Mouse (Mus musculus): Measurements from ENCODE around the gene Cacna1c. TPM values are rescaled to one million over a fixed set of nuclear protein-coding genes. Genes with fewer than 3 reads are reported as not detected.

Cacna1c gene
- polyA plus RNA-seq, 1 experiment from 2014 or later: 7.1 TPM

DNA sequence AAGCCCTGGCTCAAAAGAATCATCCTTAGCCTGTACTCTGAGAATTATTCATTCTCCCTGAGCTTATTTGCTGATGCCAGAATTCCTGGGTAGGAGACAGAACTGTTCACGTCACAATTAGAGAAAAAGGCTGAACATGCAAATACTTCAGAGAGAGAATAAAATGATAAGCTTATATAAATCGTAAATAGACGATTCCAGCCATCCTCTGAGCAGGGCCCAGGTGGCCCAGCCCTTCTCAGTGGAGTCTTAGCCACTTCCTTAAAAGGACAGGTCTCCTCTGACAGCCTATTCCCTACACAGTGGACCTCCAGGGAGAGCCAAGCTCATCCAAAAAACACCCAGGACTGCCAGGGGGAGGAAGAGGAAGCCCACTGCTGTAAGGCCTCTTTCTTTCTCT is 110.4 kb downstream of the Cacna1c start:
- DNase-seq (no peak), ATAC-seq (ENCODE audit: low FRiP score, low TSS enrichment) (no peak)
- 66% methylated on average over 3 of the region's 3 CpGs for WGBS
- Histone ChIP-seq H3K36me3 (ENCODE audit: control insufficient read depth, insufficient read depth, low read length) (no peaks in the 10 kb centered on the region), H3K27ac (replicated peaks; ENCODE audit: low read depth, low read length) (no peak overlapping the region), H3K27me3 (ENCODE audit: control insufficient read depth, insufficient read depth, low read length) (no peaks in the 10 kb centered on the region), H3K4me2 (ENCODE audit: low read length) (no peak overlapping the region), H3K9ac (replicated peaks; ENCODE audit: low read length) (no peak overlapping the region), H3K4me3 (replicated peaks; ENCODE audit: low read depth, low read length) (no peak overlapping the region), H3K4me1 (ENCODE audit: control insufficient read depth, insufficient read depth, low read length) (no peaks in the 10 kb centered on the region), H3K9me3 (ENCODE audit: control insufficient read depth, low read length) (no peaks in the 10 kb centered on the region)

GRCm38 (mm10) chr6:119084532-119084931 is 111.7 kb downstream of the Cacna1c start:
- Histone ChIP-seq H3K4me1 (ENCODE audit: control insufficient read depth, insufficient read depth, low read length) (no peaks in the 10 kb centered on the region), H3K36me3 (ENCODE audit: control insufficient read depth, insufficient read depth, low read length) (no peaks in the 10 kb centered on the region), H3K4me3 (replicated peaks; ENCODE audit: low read depth, low read length) (no peak overlapping the region), H3K9ac (replicated peaks; ENCODE audit: low read length) (no peak overlapping the region), H3K27me3 (ENCODE audit: control insufficient read depth, insufficient read depth, low read length) (no peaks in the 10 kb centered on the region), H3K4me2 (ENCODE audit: low read length) (no peak overlapping the region), H3K27ac (replicated peaks; ENCODE audit: low read depth, low read length) (no peak overlapping the region), H3K9me3 (ENCODE audit: control insufficient read depth, low read length) (no peaks in the 10 kb centered on the region)
- WGBS: 89% methylated on average over 9 of the region's 9 CpGs
- DNase-seq (no peak), ATAC-seq (ENCODE audit: low FRiP score, low TSS enrichment) (no peak)

GRCm38 (mm10) chr6:119083559-119083958 is 112.7 kb downstream of the Cacna1c start:
- H3K9ac ChIP-seq (replicated peaks; ENCODE audit: low read length): no peak overlapping the region
- no peak overlapping the region for H3K27ac ChIP-seq (replicated peaks; ENCODE audit: low read depth, low read length)
- H3K4me2 ChIP-seq (ENCODE audit: low read length): no peak overlapping the region
- no peaks in the 10 kb centered on the region for H3K9me3 ChIP-seq (ENCODE audit: control insufficient read depth, low read length)
- H3K36me3 ChIP-seq (ENCODE audit: control insufficient read depth, insufficient read depth, low read length): no peaks in the 10 kb centered on the region
- no peak overlapping the region for H3K4me3 ChIP-seq (replicated peaks; ENCODE audit: low read depth, low read length)
- DNase-seq (no peak), ATAC-seq (ENCODE audit: low FRiP score, low TSS enrichment) (no peak)
- WGBS: 78% methylated on average over 7 of the region's 7 CpGs
- no peaks in the 10 kb centered on the region for H3K4me1 ChIP-seq (ENCODE audit: control insufficient read depth, insufficient read depth, low read length)
- no peaks in the 10 kb centered on the region for H3K27me3 ChIP-seq (ENCODE audit: control insufficient read depth, insufficient read depth, low read length)

DNA sequence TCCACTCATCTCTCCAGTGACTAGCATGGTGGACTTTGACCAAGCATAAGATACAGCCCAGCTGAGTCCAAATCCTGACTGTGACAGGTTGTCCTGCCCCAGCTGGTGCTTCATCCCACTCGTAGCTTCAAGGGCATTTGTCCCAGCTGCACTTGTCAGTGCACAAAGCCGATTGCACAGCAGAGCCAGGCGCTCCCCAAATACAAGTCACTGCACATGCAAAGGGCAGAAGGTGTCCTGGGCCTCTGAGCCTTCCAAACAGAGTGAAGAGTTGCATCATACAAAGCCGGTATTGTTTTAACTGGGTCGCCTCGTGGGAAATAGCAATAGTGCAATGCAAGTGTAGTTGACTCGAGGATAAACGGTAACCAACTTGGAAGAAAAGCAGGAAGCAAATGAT is 113.6 kb downstream of the Cacna1c start:
- ATAC-seq (ENCODE audit: low FRiP score, low TSS enrichment) (no peak), DNase-seq (no peak)
- no peak overlapping the region for H3K27ac ChIP-seq (replicated peaks; ENCODE audit: low read depth, low read length)
- no peaks in the 10 kb centered on the region for H3K4me1 ChIP-seq (ENCODE audit: control insufficient read depth, insufficient read depth, low read length)
- no peaks in the 10 kb centered on the region for H3K9me3 ChIP-seq (ENCODE audit: control insufficient read depth, low read length)
- no peak overlapping the region for H3K4me2 ChIP-seq (ENCODE audit: low read length)
- 80% methylated on average over 8 of the region's 8 CpGs for WGBS
- H3K4me3 ChIP-seq (replicated peaks; ENCODE audit: low read depth, low read length): no peak overlapping the region
- no peaks in the 10 kb centered on the region for H3K36me3 ChIP-seq (ENCODE audit: control insufficient read depth, insufficient read depth, low read length)
- no peak overlapping the region for H3K9ac ChIP-seq (replicated peaks; ENCODE audit: low read length)
- no peaks in the 10 kb centered on the region for H3K27me3 ChIP-seq (ENCODE audit: control insufficient read depth, insufficient read depth, low read length)

DNA sequence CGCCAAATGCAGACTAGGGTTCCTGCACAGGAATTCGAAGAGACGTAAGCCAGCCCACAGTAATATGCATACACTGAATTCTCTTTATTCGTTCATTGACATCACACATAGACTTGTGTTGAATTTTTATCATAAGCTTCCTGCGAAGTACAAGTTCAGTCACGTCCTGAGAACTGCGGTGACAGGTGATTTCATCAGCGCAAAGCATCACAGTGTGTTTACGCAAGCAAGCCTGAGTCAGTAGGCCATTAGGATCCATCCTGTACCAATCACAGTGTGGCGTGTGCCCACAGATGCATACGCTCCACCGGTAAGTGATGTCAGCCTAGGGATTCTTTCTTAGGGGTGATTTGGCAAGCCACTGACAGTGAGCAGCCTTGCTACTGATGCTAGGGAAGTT is 114.6 kb downstream of the Cacna1c start:
- H3K36me3 ChIP-seq (ENCODE audit: control insufficient read depth, insufficient read depth, low read length): no peaks in the 10 kb centered on the region
- no peak overlapping the region for H3K27ac ChIP-seq (replicated peaks; ENCODE audit: low read depth, low read length)
- no peaks in the 10 kb centered on the region for H3K9me3 ChIP-seq (ENCODE audit: control insufficient read depth, low read length)
- H3K4me2 ChIP-seq (ENCODE audit: low read length): no peak overlapping the region
- no peak overlapping the region for H3K4me3 ChIP-seq (replicated peaks; ENCODE audit: low read depth, low read length)
- DNase-seq (no peak), ATAC-seq (ENCODE audit: low FRiP score, low TSS enrichment) (no peak)
- H3K4me1 ChIP-seq (ENCODE audit: control insufficient read depth, insufficient read depth, low read length): no peaks in the 10 kb centered on the region
- no peaks in the 10 kb centered on the region for H3K27me3 ChIP-seq (ENCODE audit: control insufficient read depth, insufficient read depth, low read length)
- no peak overlapping the region for H3K9ac ChIP-seq (replicated peaks; ENCODE audit: low read length)
- WGBS: 94% methylated on average over 12 of the region's 12 CpGs

- Histone ChIP-seq H3K27ac (replicated peaks; ENCODE audit: low read depth, low read length) (no peak overlapping the region), H3K4me1 (ENCODE audit: control insufficient read depth, insufficient read depth, low read length) (no peaks in the 10 kb centered on the region)
- no peak for DNase-seq
Measured at GRCm38 (mm10) chr6:119079626-119080025, 116.6 kb downstream of the Cacna1c start.

DNA sequence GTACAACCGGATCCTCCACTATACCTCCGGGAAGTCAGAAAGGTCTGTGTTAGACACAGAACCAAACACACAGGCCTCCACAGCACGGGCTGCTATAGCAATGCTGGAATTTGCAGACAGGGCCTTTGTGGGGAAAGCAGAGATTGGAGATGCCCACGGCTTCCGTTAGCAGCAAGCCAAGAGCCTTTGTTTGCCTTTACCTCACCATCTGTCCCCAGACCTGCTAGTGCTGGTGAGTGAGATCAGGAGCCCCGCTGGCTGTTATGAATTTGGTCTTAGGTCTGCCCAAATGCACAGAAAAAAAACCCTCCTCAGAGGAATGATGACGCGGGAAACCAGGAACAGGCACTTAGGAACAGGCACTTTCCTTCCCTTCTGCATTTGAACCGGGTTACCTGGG is 117.3 kb downstream of the Cacna1c start:
- DNase-seq (no peak), ATAC-seq (ENCODE audit: low FRiP score, low TSS enrichment) (no peak)
- Histone ChIP-seq H3K9me3 (ENCODE audit: control insufficient read depth, low read length) (no peaks in the 10 kb centered on the region), H3K36me3 (ENCODE audit: control insufficient read depth, insufficient read depth, low read length) (no peaks in the 10 kb centered on the region), H3K4me3 (replicated peaks; ENCODE audit: low read depth, low read length) (no peak overlapping the region), H3K4me2 (ENCODE audit: low read length) (no peak overlapping the region), H3K27me3 (ENCODE audit: control insufficient read depth, insufficient read depth, low read length) (no peaks in the 10 kb centered on the region), H3K27ac (replicated peaks; ENCODE audit: low read depth, low read length) (no peak overlapping the region; the same call in 1 of the 2 replicates), H3K9ac (replicated peaks; ENCODE audit: low read length) (no peak overlapping the region), H3K4me1 (ENCODE audit: control insufficient read depth, insufficient read depth, low read length) (no peaks in the 10 kb centered on the region)
- 81% methylated on average over 9 of the region's 9 CpGs for WGBS

More at GRCm38 (mm10) chr6:119079626-119080025, 116.6 kb downstream of the Cacna1c start:
- Histone ChIP-seq H3K9me3 (ENCODE audit: control insufficient read depth, low read length) (no peaks in the 10 kb centered on the region), H3K9ac (replicated peaks; ENCODE audit: low read length) (no peak overlapping the region), H3K36me3 (ENCODE audit: control insufficient read depth, insufficient read depth, low read length) (no peaks in the 10 kb centered on the region), H3K4me3 (replicated peaks; ENCODE audit: low read depth, low read length) (no peak overlapping the region), H3K27me3 (ENCODE audit: control insufficient read depth, insufficient read depth, low read length) (no peaks in the 10 kb centered on the region), H3K4me2 (ENCODE audit: low read length) (no peak overlapping the region)
- no peak for ATAC-seq (ENCODE audit: low FRiP score, low TSS enrichment)
- 78% methylated on average over 8 of the region's 8 CpGs for WGBS

- ATAC-seq (ENCODE audit: low FRiP score, low TSS enrichment): no peak
- H3K4me3 ChIP-seq (replicated peaks; ENCODE audit: low read depth, low read length): no peak overlapping the region
- 91% methylated on average over 6 of the region's 6 CpGs for WGBS
- no peaks in the 10 kb centered on the region for H3K4me1 ChIP-seq (ENCODE audit: control insufficient read depth, insufficient read depth, low read length)
- no peaks in the 10 kb centered on the region for H3K27me3 ChIP-seq (ENCODE audit: control insufficient read depth, insufficient read depth, low read length)
- H3K27ac ChIP-seq (replicated peaks; ENCODE audit: low read depth, low read length): no peak overlapping the region
- H3K4me2 ChIP-seq (ENCODE audit: low read length): no peak overlapping the region
- no peaks in the 10 kb centered on the region for H3K36me3 ChIP-seq (ENCODE audit: control insufficient read depth, insufficient read depth, low read length)
- no peak for DNase-seq
- no peaks in the 10 kb centered on the region for H3K9me3 ChIP-seq (ENCODE audit: control insufficient read depth, low read length)
- H3K9ac ChIP-seq (replicated peaks; ENCODE audit: low read length): no peak overlapping the region
Measured at GRCm38 (mm10) chr6:119077231-119077630, 119.0 kb downstream of the Cacna1c start.

- 89% methylated on average over 14 of the region's 14 CpGs for WGBS
- Histone ChIP-seq H3K9me3 (ENCODE audit: control insufficient read depth, low read length) (no peaks in the 10 kb centered on the region), H3K4me3 (replicated peaks; ENCODE audit: low read depth, low read length) (no peak overlapping the region), H3K4me2 (ENCODE audit: low read length) (no peak overlapping the region), H3K27ac (replicated peaks; ENCODE audit: low read depth, low read length) (no peak overlapping the region), H3K36me3 (ENCODE audit: control insufficient read depth, insufficient read depth, low read length) (no peaks in the 10 kb centered on the region), H3K27me3 (ENCODE audit: control insufficient read depth, insufficient read depth, low read length) (no peaks in the 10 kb centered on the region), H3K4me1 (ENCODE audit: control insufficient read depth, insufficient read depth, low read length) (no peaks in the 10 kb centered on the region), H3K9ac (replicated peaks; ENCODE audit: low read length) (no peak overlapping the region)
- ATAC-seq (ENCODE audit: low FRiP score, low TSS enrichment) (no peak), DNase-seq (no peak)
Measured at GRCm38 (mm10) chr6:119073419-119074071, 122.7 kb downstream of the Cacna1c start.

All from midbrain, embryonic 14.5 days (tissue).